Mouse (Mus musculus): ENCODE data around the gene Stk17b.

GRCm38 (mm10) chr1:53781311-53781710 is 3.7 kb downstream of the Stk17b start:
- TF ChIP-seq CTCF (IDR thresholded peaks at IDR 0.05; ENCODE audit: control insufficient read depth, insufficient read depth, low read length) (no peak), POLR2A (IDR thresholded peaks at IDR 0.05; ENCODE audit: borderline replicate concordance, control insufficient read depth, low read depth, low read length) (no peak)
